In the genomic region with DNA sequence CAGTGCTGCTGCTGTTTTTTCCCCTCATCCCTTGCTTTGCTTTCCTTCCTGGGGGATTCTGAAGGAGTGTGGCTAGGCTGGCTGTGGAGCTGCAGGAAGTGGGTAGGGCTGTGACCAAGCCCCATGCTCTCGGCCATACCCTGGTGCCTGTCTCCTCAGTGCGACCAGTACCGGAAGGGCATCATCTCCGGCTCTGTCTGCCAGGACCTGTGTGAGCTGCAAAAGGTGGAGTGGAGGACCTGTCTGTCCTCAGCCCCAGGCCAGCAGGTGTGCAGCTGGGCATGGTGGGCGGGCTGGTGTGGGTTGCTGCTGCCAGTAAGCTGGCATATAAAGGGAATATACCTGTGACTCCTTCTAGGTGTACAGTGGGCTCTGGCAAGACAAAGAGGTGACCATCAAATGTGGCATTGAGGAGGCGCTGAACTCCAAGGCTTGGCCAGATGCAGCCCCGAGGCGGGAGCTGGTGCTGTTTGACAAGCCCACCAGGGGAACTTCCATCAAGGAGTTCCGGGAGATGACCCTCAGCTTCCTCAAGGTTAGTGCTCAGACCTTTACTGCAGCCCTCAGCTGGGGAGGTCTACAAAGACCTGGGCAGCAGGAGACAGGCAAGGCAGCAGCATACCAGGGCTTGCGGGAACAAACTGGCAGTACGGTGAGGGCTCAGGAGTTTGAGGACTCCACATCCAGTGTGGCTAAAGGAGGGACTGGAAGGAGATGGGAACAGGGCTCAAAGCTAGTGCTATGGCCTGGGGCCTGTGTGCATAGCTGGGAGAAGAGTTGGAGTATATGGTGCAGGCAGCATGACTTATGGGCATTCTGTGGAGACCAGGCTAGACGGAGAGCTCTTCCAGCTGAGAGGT, we compare ENCODE assay signal across 12 mouse cellular contexts. TPM values are rescaled to one million over a fixed set of nuclear protein-coding genes. Genes with fewer than 3 reads are reported as not detected.
A peak's percentile ranks its signal among the peaks of the same experiment; 100 is the strongest.
DNase-seq lines count a peak whose midpoint lies in the region; ATAC-seq and TF ChIP-seq lines count a peak whose summit lies in the region.
"Had no signal": no experiment of that assay in that cellular context is flagged by ENCODE, and none has a peak within 500 bp of the region (broad histone marks: within the 10 kb centered on the region; RNA-seq: fewer than 3 reads in every experiment).

No protein-coding gene starts in this region.

- no peak for TF ChIP-seq CTCF in liver, postnatal 0 days (IDR thresholded peaks at IDR 0.05; ENCODE audit: low read depth)

- H3K4me3 ChIP-seq in liver, postnatal 0 days (ENCODE audit: low read depth, low read length), result no peak overlapping the region
- H3K4me3 ChIP-seq in midbrain, embryonic 16.5 days (ENCODE audit: low read depth, low read length), result no peak overlapping the region
- H3K4me3 ChIP-seq: hindbrain, embryonic 10.5 days had no signal

- H3K4me2 ChIP-seq in liver, postnatal 0 days (ENCODE audit: low read depth, low read length), result no peak overlapping the region
- H3K4me2 ChIP-seq in midbrain, embryonic 16.5 days (ENCODE audit: low read length), result no peak overlapping the region

- ATAC-seq in liver, postnatal 0 days, result no peak
- no peak for ATAC-seq in midbrain, embryonic 16.5 days

- no peak overlapping the region for H3K27ac ChIP-seq in liver, postnatal 0 days (ENCODE audit: low read depth)
- H3K27ac ChIP-seq in midbrain, embryonic 16.5 days (ENCODE audit: low read length), result no peak overlapping the region
- H3K27ac ChIP-seq: hindbrain, embryonic 10.5 days had no signal

- no peak for TF ChIP-seq EP300 in liver, postnatal 0 days (IDR thresholded peaks at IDR 0.05; ENCODE audit: low read depth)

- no peaks in the 10 kb centered on the region for H3K27me3 ChIP-seq in liver, postnatal 0 days (ENCODE audit: insufficient read depth, low read length)
- H3K27me3 ChIP-seq in midbrain, embryonic 16.5 days (ENCODE audit: control insufficient read depth, insufficient read depth, low read depth, low read length), result no peaks in the 10 kb centered on the region

- peak; percentile 43 for DNase-seq in adrenal gland, postnatal 14 days
- no peak for DNase-seq in adrenal gland, adult (ENCODE audit: inconsistent age in 2 of 2, low spot score in 1 of 2)
- DNase-seq in liver, result peak; percentile 30
- DNase-seq in liver, postnatal 0 days, result no peak
- DNase-seq in kidney, postnatal 4 days, result peak; percentile 36 to 50
- no peak for DNase-seq in urinary bladder, postnatal 4 days (ENCODE audit: low spot score in 2 of 2)
- no peak for DNase-seq in right cerebral cortex, postnatal 36 days (ENCODE audit: low spot score in 2 of 2)

- 54% methylated on average over 12 of the region's 12 CpGs for WGBS in liver, postnatal 0 days (ENCODE audit: insufficient replicate concordance)
- 71% methylated on average over 12 of the region's 12 CpGs for WGBS in midbrain, embryonic 16.5 days

- H3K9me3 ChIP-seq in liver, postnatal 0 days (ENCODE audit: low read length), result no peaks in the 10 kb centered on the region
- no peaks in the 10 kb centered on the region for H3K9me3 ChIP-seq in midbrain, embryonic 16.5 days (replicated peaks; ENCODE audit: control insufficient read depth, low read length, poor library complexity, severe bottlenecking)
- H3K9me3 ChIP-seq: hindbrain, embryonic 10.5 days had no signal

- no peak overlapping the region for H3K9ac ChIP-seq in liver, postnatal 0 days (replicated peaks)
- peak overlapping the region; percentile 10; the same call in 1 of the 2 replicates for H3K9ac ChIP-seq in midbrain, embryonic 16.5 days (ENCODE audit: low read depth, low read length)

- peaks cover 16% of the 10 kb centered on the region for H3K4me1 ChIP-seq in liver, postnatal 0 days (ENCODE audit: insufficient read depth)
- H3K4me1 ChIP-seq in midbrain, embryonic 16.5 days (ENCODE audit: control insufficient read depth, insufficient read depth, low read length), result peaks cover 62% of the 10 kb centered on the region

- H3K36me3 ChIP-seq in liver, postnatal 0 days (replicated peaks; ENCODE audit: insufficient read depth, low read length), result peaks cover 33% of the 10 kb centered on the region
- H3K36me3 ChIP-seq in midbrain, embryonic 16.5 days (ENCODE audit: control insufficient read depth, insufficient read depth, low read length), result peaks cover 22% of the 10 kb centered on the region

RNA-seq across cellular contexts. Expression of a gene that starts 6.6 kb away (rescaled TPM):
- 10.0 and 12.3 TPM in 2 replicates for total RNA-seq in adrenal gland, postnatal 14 days (2021)
- 0.48 and 0.56 TPM in 2 replicates for polyA plus RNA-seq in liver, postnatal 0 days (2015; fragmentation: Nextera tagmentation; extraction: Ambion mirVana)
- 153 and 155 TPM in 2 replicates for polyA plus RNA-seq in midbrain, embryonic 16.5 days (2015; fragmentation: Nextera tagmentation; extraction: Ambion mirVana)

RNA-seq across cellular contexts. Expression of a gene that starts 30.6 kb away (rescaled TPM):
- 271 and 405 TPM in 2 replicates for total RNA-seq in adrenal gland, postnatal 14 days (2021)
- polyA plus RNA-seq in liver, postnatal 0 days (2015; fragmentation: Nextera tagmentation; extraction: Ambion mirVana), result 215 and 221 TPM in 2 replicates
- 4.0 and 4.1 TPM in 2 replicates for polyA plus RNA-seq in midbrain, embryonic 16.5 days (2015; fragmentation: Nextera tagmentation; extraction: Ambion mirVana)

RNA-seq across cellular contexts. Expression of a gene that starts 36.2 kb away (rescaled TPM):
- not detected in 2 replicates for total RNA-seq in adrenal gland, postnatal 14 days (2021)
- polyA plus RNA-seq in liver, postnatal 0 days (2015; fragmentation: Nextera tagmentation; extraction: Ambion mirVana), result 0.14 TPM in 1 of 2 replicates, not detected in the other
- polyA plus RNA-seq in midbrain, embryonic 16.5 days (2015; fragmentation: Nextera tagmentation; extraction: Ambion mirVana), result not detected in 2 replicates
- total RNA-seq: left cerebral cortex, postnatal 14 days had no signal
- polyA plus RNA-seq: cerebellum, adult 2 months; hindbrain, embryonic 10.5 days; neural tube, embryonic 11.5 days had no signal

RNA-seq across cellular contexts. Expression of a gene that starts 48.4 kb away (rescaled TPM):
- total RNA-seq in adrenal gland, postnatal 14 days (2021), result not detected in 2 replicates
- not detected in 2 replicates for polyA plus RNA-seq in liver, postnatal 0 days (2015; fragmentation: Nextera tagmentation; extraction: Ambion mirVana)
- polyA plus RNA-seq in midbrain, embryonic 16.5 days (2015; fragmentation: Nextera tagmentation; extraction: Ambion mirVana), result 0.30 TPM in 1 of 2 replicates, not detected in the other
- total RNA-seq: left cerebral cortex, postnatal 14 days had no signal
- polyA plus RNA-seq: cerebellum, adult 2 months; hindbrain, embryonic 10.5 days; neural tube, embryonic 11.5 days had no signal

RNA-seq across cellular contexts. Expression of a gene that starts 55.0 kb away (rescaled TPM):
- 217 and 247 TPM in 2 replicates for total RNA-seq in adrenal gland, postnatal 14 days (2021)
- polyA plus RNA-seq in liver, postnatal 0 days (2015; fragmentation: Nextera tagmentation; extraction: Ambion mirVana), result 49.6 and 53.0 TPM in 2 replicates
- polyA plus RNA-seq in midbrain, embryonic 16.5 days (2015; fragmentation: Nextera tagmentation; extraction: Ambion mirVana), result 62.0 and 64.4 TPM in 2 replicates

Comparison
In these comparisons a context has a peak if more than half of its experiments do, and no peak if none do; other contexts are left out.
1. DNase-seq: peak in adrenal gland, postnatal 14 days (single experiment), liver (single experiment) and kidney, postnatal 4 days (2 of 2); none in adrenal gland, adult (0 of 2), liver, postnatal 0 days (single experiment), urinary bladder, postnatal 4 days (0 of 2) and right cerebral cortex, postnatal 36 days (0 of 2).
2. RNA of a gene that starts 6.6 kb away (polyA plus RNA-seq): 153 to 155 TPM in midbrain, embryonic 16.5 days; 0.48 to 0.56 TPM in liver, postnatal 0 days; every median in the first group is over 10 times any median in the second.
3. RNA of a gene that starts 30.6 kb away (polyA plus RNA-seq): 215 to 221 TPM in liver, postnatal 0 days; 4.0 to 4.1 TPM in midbrain, embryonic 16.5 days; every median in the first group is over 10 times any median in the second.